Mouse (Mus musculus) kidney, embryonic 15.5 days (tissue): ENCODE data around the gene Gdf1. TPM values are rescaled to one million over a fixed set of nuclear protein-coding genes. Genes with fewer than 3 reads are reported as not detected.

Experiments
- ATAC-seq: fragments of 200-750 bp; cut with Nextera tagmentation; replicated peaks from 2 replicates; pipeline ENCODE4 v1.8.0; 2017; ENCODE audit warnings: moderate TSS enrichment; ENCODE audit not compliant: low FRiP score
- H3K27ac ChIP-seq: fragments of 300-500 bp; sonication (generic); 2 replicates; pipeline ENCODE4 v1.5.1; 2015; ENCODE audit warnings: mild to moderate bottlenecking, inconsistent platforms
- H3K27me3 ChIP-seq: fragments of 300-500 bp; sonication (generic); 2 replicates; pipeline ENCODE4 v1.6.1; 2015; ENCODE audit warnings: inconsistent platforms
- H3K36me3 ChIP-seq: fragments of 300-500 bp; sonication (generic); 2 replicates; pipeline ENCODE4 v1.6.1; 2015; ENCODE audit warnings: inconsistent platforms
- H3K4me1 ChIP-seq: fragments of 300-500 bp; sonication (generic); 2 replicates; pipeline ENCODE4 v1.6.1; 2015; ENCODE audit warnings: inconsistent platforms
- H3K4me2 ChIP-seq: fragments of 300-500 bp; sonication (generic); 2 replicates; pipeline ENCODE4 v1.6.1; 2015; ENCODE audit warnings: moderate library complexity, mild to moderate bottlenecking, inconsistent platforms
- H3K4me3 ChIP-seq: fragments of 300-500 bp; sonication (generic); replicated peaks from 2 replicates; pipeline ENCODE4 v1.5.1; 2015; ENCODE audit warnings: mild to moderate bottlenecking, inconsistent platforms
- H3K9ac ChIP-seq: fragments of 300-500 bp; sonication (generic); 2 replicates; pipeline ENCODE4 v1.6.1; 2015; ENCODE audit warnings: mild to moderate bottlenecking, inconsistent platforms
- H3K9me3 ChIP-seq: fragments of 300-500 bp; sonication (generic); replicated peaks from 2 replicates; pipeline ENCODE4 v1.6.1; 2016; ENCODE audit warnings: inconsistent platforms
- WGBS: fragments of 180-500 bp; shearing (Covaris S2); methylation state at CpG from one replicate; pipeline ENCODE4 v1.1.7; 2015; ENCODE audit warnings: mixed read lengths; 5-methylcytosine and 5-hydroxymethylcytosine counted together
- polyA plus RNA-seq: library from polyadenylated mRNA; unstranded; fragments of >200 nt; fragmentation: Nextera tagmentation; extraction: Ambion mirVana; gene quantifications from 2 replicates; pipeline ENCODE4 v1.2.1, GENCODE M21; 2015

The Gdf1 gene
- polyA plus RNA-seq, 1 experiment from 2014 or later = 6.2 TPM

- Histone ChIP-seq H3K9me3 (no peaks in the 10 kb centered on the region), H3K4me1 (peaks cover 45% of the 10 kb centered on the region), H3K9ac (0 out of 2 replicates have a peak within 1 kb of the TSS, but pooled peaks have one; percentile 9), H3K27ac (no peak within 1 kb of the TSS), H3K36me3 (no peaks in the 10 kb centered on the region), H3K4me3 (peak within 1 kb of the TSS; percentile 47), H3K27me3 (peaks cover 82% of the 10 kb centered on the region), H3K4me2 (peak within 1 kb of the TSS; percentile 77)
- WGBS = 3% methylated on average over 47 of the region's 47 CpGs
- no peak for ATAC-seq
These were observed 44.0 kb downstream of the Gdf1 start, which contains the start of gene Comp for GRCm38 (mm10) chr8:70373397-70374317. Comp (plus strand) TSS chr8:70373558.

- Histone ChIP-seq H3K9ac (0 out of 2 replicates have a peak overlapping the region, but pooled peaks have one; percentile 9), H3K9me3 (no peaks in the 10 kb centered on the region), H3K4me3 (peak overlapping the region; percentile 47), H3K4me2 (peak overlapping the region; percentile 77), H3K4me1 (peaks cover 45% of the 10 kb centered on the region), H3K27me3 (peaks cover 88% of the 10 kb centered on the region), H3K36me3 (no peaks in the 10 kb centered on the region), H3K27ac (no peak overlapping the region)
- ATAC-seq = peak; percentile 80
- WGBS = under 1% methylated on average over 46 of the region's 53 CpGs
These were observed 44.8 kb downstream of the Gdf1 start for GRCm38 (mm10) chr8:70374318-70374927.

GRCm38 (mm10) chr8:70375212-70375859 is 45.7 kb downstream of the Gdf1 start:
- H3K4me2 ChIP-seq = peak overlapping the region; percentile 77
- WGBS = 4% methylated on average over 35 of the region's 35 CpGs
- H3K36me3 ChIP-seq = no peaks in the 10 kb centered on the region

GRCm38 (mm10) chr8:70376275-70376741 is 46.7 kb downstream of the Gdf1 start:
- no peak for ATAC-seq
- Histone ChIP-seq H3K36me3 (no peaks in the 10 kb centered on the region), H3K27ac (no peak overlapping the region), H3K4me1 (peaks cover 45% of the 10 kb centered on the region), H3K9ac (no peak overlapping the region), H3K4me2 (peak overlapping the region; percentile 43), H3K27me3 (peaks cover 84% of the 10 kb centered on the region), H3K4me3 (peak overlapping the region; percentile 47), H3K9me3 (no peaks in the 10 kb centered on the region)
- 7% methylated on average over 37 of the region's 37 CpGs for WGBS

More at GRCm38 (mm10) chr8:70375212-70375859, 45.7 kb downstream of the Gdf1 start:
- Histone ChIP-seq H3K27me3 (peaks cover 89% of the 10 kb centered on the region), H3K9ac (no peak overlapping the region), H3K4me1 (peaks cover 45% of the 10 kb centered on the region), H3K9me3 (no peaks in the 10 kb centered on the region), H3K4me3 (peak overlapping the region; percentile 47), H3K27ac (no peak overlapping the region)
- no peak for ATAC-seq

- H3K4me1 ChIP-seq = peaks cover 41% of the 10 kb centered on the region
- ATAC-seq = no peak
- no peak overlapping the region for H3K9ac ChIP-seq
- no peaks in the 10 kb centered on the region for H3K36me3 ChIP-seq
- WGBS = 13% methylated on average over 15 of the region's 15 CpGs
- peaks cover 77% of the 10 kb centered on the region for H3K27me3 ChIP-seq
- no peak overlapping the region for H3K27ac ChIP-seq
- no peak overlapping the region for H3K4me3 ChIP-seq
- no peak overlapping the region for H3K4me2 ChIP-seq
- no peaks in the 10 kb centered on the region for H3K9me3 ChIP-seq
These were observed 47.4 kb downstream of the Gdf1 start for GRCm38 (mm10) chr8:70377049-70377448.

- peaks cover 16% of the 10 kb centered on the region for H3K4me1 ChIP-seq
- H3K4me2 ChIP-seq = no peak overlapping the region
- H3K4me3 ChIP-seq = no peak overlapping the region
- H3K9me3 ChIP-seq = no peaks in the 10 kb centered on the region
- no peak overlapping the region for H3K27ac ChIP-seq
- H3K9ac ChIP-seq = no peak overlapping the region
- 0 out of 2 replicates have a peak, but pooled peaks cover 3% of the 10 kb centered on the region for H3K36me3 ChIP-seq
- no peak for ATAC-seq
- H3K27me3 ChIP-seq = peaks cover 46% of the 10 kb centered on the region
- 82% methylated on average over 12 of the region's 12 CpGs for WGBS
These were observed 50.5 kb downstream of the Gdf1 start for GRCm38 (mm10) chr8:70380069-70380468.

Other genes starting within 250 kb of the Gdf1 start
- 0.35 TPM in 1 of 2 replicates, not detected in the other for gene Hapln4, start 246.4 kb upstream of the Gdf1 start, polyA plus RNA-seq
- 0.32 and 0.64 TPM in 2 replicates for gene Ncan, start 208.9 kb upstream of the Gdf1 start, polyA plus RNA-seq
- 31.4 and 34.8 TPM in 2 replicates for gene Nr2c2ap, start 198.5 kb upstream of the Gdf1 start, polyA plus RNA-seq
- 18.3 and 22.7 TPM in 2 replicates for gene Rfxank, start 190.7 kb upstream of the Gdf1 start, polyA plus RNA-seq
- 45.0 and 47.8 TPM in 2 replicates for gene Borcs8, start 190.3 kb upstream of the Gdf1 start, polyA plus RNA-seq
- 0.17 and 0.29 TPM in 2 replicates for gene Mef2b, start 190.1 kb upstream of the Gdf1 start, polyA plus RNA-seq
- gene Tmem161a, start 157.5 kb upstream of the Gdf1 start, polyA plus RNA-seq = 71.8 and 76.3 TPM in 2 replicates
- gene Slc25a42, start 117.5 kb upstream of the Gdf1 start, polyA plus RNA-seq = 4.8 and 5.1 TPM in 2 replicates
- 29.6 and 31.6 TPM in 2 replicates for gene Sugp2, start 95.6 kb upstream of the Gdf1 start, polyA plus RNA-seq
- gene Armc6, start 95.4 kb upstream of the Gdf1 start, polyA plus RNA-seq = 28.8 and 31.0 TPM in 2 replicates
- gene Homer3, start 47.0 kb upstream of the Gdf1 start, polyA plus RNA-seq = 69.5 and 79.9 TPM in 2 replicates
- gene Ddx49, start 27.3 kb upstream of the Gdf1 start, polyA plus RNA-seq = 45.1 and 49.0 TPM in 2 replicates
- gene Cope, start 27.3 kb upstream of the Gdf1 start, polyA plus RNA-seq = 320 and 327 TPM in 2 replicates
- gene Cers1, start 14.0 kb upstream of the Gdf1 start, polyA plus RNA-seq = 2.6 and 4.0 TPM in 2 replicates
- gene Upf1, start 23.5 kb downstream of the Gdf1 start, polyA plus RNA-seq = 17.1 and 17.2 TPM in 2 replicates
- gene Comp, start 43.7 kb downstream of the Gdf1 start, polyA plus RNA-seq = 0.40 and 1.5 TPM in 2 replicates
- gene Crtc1, start 109.8 kb downstream of the Gdf1 start, polyA plus RNA-seq = 17.9 and 21.0 TPM in 2 replicates
- gene Klhl26, start 147.2 kb downstream of the Gdf1 start, polyA plus RNA-seq = 20.0 and 23.5 TPM in 2 replicates
- gene Tmem59l, start 157.5 kb downstream of the Gdf1 start, polyA plus RNA-seq = 5.9 and 6.0 TPM in 2 replicates
- 21.1 and 24.1 TPM in 2 replicates for gene Crlf1, start 163.3 kb downstream of the Gdf1 start, polyA plus RNA-seq
- 128 and 133 TPM in 2 replicates for gene Rex1bd, start 176.9 kb downstream of the Gdf1 start, polyA plus RNA-seq
- gene Uba52, start 181.0 kb downstream of the Gdf1 start, polyA plus RNA-seq = 954 and 1,022 TPM in 2 replicates
- gene Fkbp8, start 197.9 kb downstream of the Gdf1 start, polyA plus RNA-seq = 295 and 322 TPM in 2 replicates
- gene Kxd1, start 198.1 kb downstream of the Gdf1 start, polyA plus RNA-seq = 58.5 and 64.5 TPM in 2 replicates
- gene Ell, start 209.6 kb downstream of the Gdf1 start, polyA plus RNA-seq = 20.3 and 23.8 TPM in 2 replicates